Mouse (Mus musculus) brain, adult 2 months (tissue): ENCODE results near the gene Kcnh6.
A peak's percentile ranks its signal among the peaks of the same experiment; 100 is the strongest.

ENCODE experiments used
- DNase-seq: peaks from one replicate; pipeline ENCODE4 v3.0.0; 2011; ENCODE audit warnings: low read depth, low spot score

Gene Kcnh6

GRCm38 (mm10) chr11:106061311-106061710, 53.4 kb downstream of the Kcnh6 start:
- no peak for DNase-seq

- peak; percentile 51 for DNase-seq
These were observed 55.8 kb downstream of the Kcnh6 start for GRCm38 (mm10) chr11:106063756-106064155.

- no peak for DNase-seq
These were observed 57.4 kb downstream of the Kcnh6 start for GRCm38 (mm10) chr11:106065073-106065922.

GRCm38 (mm10) chr11:106065923-106066571, 58.1 kb downstream of the Kcnh6 start, which contains the start of gene Taco1:
Gene Taco1 (plus strand): TSS chr11:106066061.
- DNase-seq: peak; percentile 98

- DNase-seq: peak; percentile 95
These were observed 58.7 kb downstream of the Kcnh6 start for GRCm38 (mm10) chr11:106066616-106067015.

GRCm38 (mm10) chr11:106073774-106074173, 65.8 kb downstream of the Kcnh6 start:
- DNase-seq: no peak

GRCm38 (mm10) chr11:106076321-106076720, 68.4 kb downstream of the Kcnh6 start:
- DNase-seq: peak; percentile 80
